Mouse (Mus musculus) hindbrain, embryonic 13.5 days (tissue): ENCODE data around the gene Spata17. TPM values are rescaled to one million over a fixed set of nuclear protein-coding genes. Genes with fewer than 3 reads are reported as not detected.

Source experiments
- ATAC-seq: fragments of 200-750 bp; cut with Nextera tagmentation; 2 replicates; pipeline ENCODE4 v1.8.0; 2017; ENCODE audit warnings: moderate TSS enrichment; ENCODE audit not compliant: low FRiP score
- H3K27ac ChIP-seq: fragments of 300-500 bp; sonication (generic); 2 replicates; pipeline ENCODE4 v1.5.1; 2015; ENCODE audit warnings: inconsistent platforms, mild to moderate bottlenecking, moderate library complexity
- H3K27me3 ChIP-seq: fragments of 300-500 bp; sonication (generic); 2 replicates; pipeline ENCODE4 v1.6.1; 2015; ENCODE audit warnings: mild to moderate bottlenecking, inconsistent platforms
- H3K36me3 ChIP-seq: fragments of 300-500 bp; sonication (generic); 2 replicates; pipeline ENCODE4 v1.6.1; 2015; ENCODE audit warnings: mild to moderate bottlenecking, inconsistent platforms
- H3K4me1 ChIP-seq: fragments of 300-500 bp; sonication (generic); replicated peaks from 2 replicates; pipeline ENCODE4 v1.6.1; 2015; ENCODE audit warnings: inconsistent platforms
- H3K4me2 ChIP-seq: fragments of 300-500 bp; sonication (generic); 2 replicates; pipeline ENCODE4 v1.6.1; 2015; ENCODE audit warnings: inconsistent platforms, mild to moderate bottlenecking, moderate library complexity
- H3K4me3 ChIP-seq: fragments of 300-500 bp; sonication (generic); 2 replicates; pipeline ENCODE4 v1.5.1; 2015; ENCODE audit warnings: mild to moderate bottlenecking, inconsistent platforms
- H3K9ac ChIP-seq: fragments of 300-500 bp; sonication (generic); 2 replicates; pipeline ENCODE4 v1.6.1; 2015; ENCODE audit warnings: mild to moderate bottlenecking, inconsistent platforms
- H3K9me3 ChIP-seq: fragments of 300-500 bp; sonication (generic); 2 replicates; pipeline ENCODE4 v1.6.1; 2016; ENCODE audit warnings: inconsistent platforms
- WGBS: fragments of 180-500 bp; shearing (Covaris S2); methylation state at CpG from one replicate; pipeline ENCODE4 v1.1.7; 2015; 5-methylcytosine and 5-hydroxymethylcytosine counted together
- polyA plus RNA-seq: library from polyadenylated mRNA; unstranded; fragments of >200 nt; fragmentation: Nextera tagmentation; extraction: Ambion mirVana; gene quantifications from 2 replicates; pipeline ENCODE4 v1.2.1, GENCODE M21; 2015

Spata17 gene
- polyA plus RNA-seq, 1 experiment from 2014 or later: 3.0 TPM

- Histone ChIP-seq H3K9ac (no peak overlapping the region), H3K4me1 (no peaks in the 10 kb centered on the region), H3K4me3 (no peak overlapping the region), H3K27me3 (no peaks in the 10 kb centered on the region), H3K9me3 (no peaks in the 10 kb centered on the region), H3K36me3 (no peaks in the 10 kb centered on the region), H3K27ac (no peak overlapping the region), H3K4me2 (no peak overlapping the region)
- ATAC-seq: no peak
- 93% methylated on average over 2 of the region's 2 CpGs for WGBS
Observed at GRCm38 (mm10) chr1:187054333-187054732, 160.9 kb downstream of the Spata17 start.

- H3K4me2 ChIP-seq: no peak overlapping the region
- 83% methylated on average over 3 of the region's 3 CpGs for WGBS
- no peak for ATAC-seq
- H3K36me3 ChIP-seq: no peaks in the 10 kb centered on the region
- H3K9me3 ChIP-seq: no peaks in the 10 kb centered on the region
- no peak overlapping the region for H3K9ac ChIP-seq
- H3K27ac ChIP-seq: no peak overlapping the region
- no peaks in the 10 kb centered on the region for H3K4me1 ChIP-seq
- no peak overlapping the region for H3K4me3 ChIP-seq
- no peaks in the 10 kb centered on the region for H3K27me3 ChIP-seq
Observed at GRCm38 (mm10) chr1:187053862-187054261, 161.4 kb downstream of the Spata17 start.

DNA sequence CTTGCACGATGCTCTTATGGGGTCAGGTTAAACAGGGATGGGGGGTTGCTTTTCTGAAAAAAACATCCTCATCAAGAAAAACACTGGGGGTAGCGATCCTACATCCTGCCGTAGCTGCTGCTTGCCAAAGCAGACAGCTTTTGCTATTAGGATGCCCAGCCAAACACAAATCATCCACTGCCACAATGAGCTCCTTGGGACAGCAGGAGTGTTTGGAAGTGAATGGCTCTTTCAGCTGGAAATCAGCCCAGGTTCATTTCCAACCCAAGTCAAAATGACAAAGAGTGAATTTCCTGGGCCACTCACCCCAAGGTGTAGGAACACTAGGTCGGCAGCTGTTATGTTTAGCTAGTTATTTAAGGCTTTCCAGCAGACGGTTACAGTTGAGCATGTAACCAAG, 162.7 kb downstream of the Spata17 start:
- Histone ChIP-seq H3K4me1 (no peaks in the 10 kb centered on the region), H3K9me3 (no peaks in the 10 kb centered on the region), H3K27me3 (no peaks in the 10 kb centered on the region), H3K36me3 (no peaks in the 10 kb centered on the region), H3K9ac (no peak overlapping the region), H3K4me3 (no peak overlapping the region), H3K4me2 (no peak overlapping the region), H3K27ac (no peak overlapping the region)
- ATAC-seq: no peak
- WGBS: 47% methylated on average over 5 of the region's 5 CpGs

DNA sequence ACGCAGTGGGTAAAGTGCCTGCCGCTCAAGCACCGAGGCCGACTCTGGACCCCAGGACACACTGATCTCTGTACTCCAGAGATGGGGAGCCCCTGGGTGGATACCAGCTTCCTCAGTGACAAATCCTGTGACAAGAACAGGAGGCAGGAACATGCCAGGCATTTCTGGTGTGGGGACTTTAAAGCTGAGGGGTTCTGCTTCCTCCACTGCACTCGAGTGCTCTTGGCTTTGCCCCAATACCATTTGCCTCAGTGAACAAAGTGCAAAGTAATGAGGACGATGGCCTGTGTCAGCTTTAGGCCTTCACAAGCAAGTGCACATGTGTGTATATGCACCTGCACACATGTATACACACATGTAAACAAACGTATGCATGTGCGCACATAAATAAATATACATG, 164.0 kb downstream of the Spata17 start:
- H3K36me3 ChIP-seq: no peaks in the 10 kb centered on the region
- 89% methylated on average over 8 of the region's 8 CpGs for WGBS

GRCm38 (mm10) chr1:187048681-187049288, 166.5 kb downstream of the Spata17 start:
- no peak overlapping the region for H3K27ac ChIP-seq
- ATAC-seq: no peak
- H3K27me3 ChIP-seq: no peaks in the 10 kb centered on the region

More for the DNA sequence above, 164.0 kb downstream of the Spata17 start:
- Histone ChIP-seq H3K27me3 (no peaks in the 10 kb centered on the region), H3K27ac (no peak overlapping the region), H3K9ac (no peak overlapping the region), H3K9me3 (no peaks in the 10 kb centered on the region), H3K4me1 (no peaks in the 10 kb centered on the region), H3K4me3 (no peak overlapping the region), H3K4me2 (no peak overlapping the region)
- no peak for ATAC-seq

GRCm38 (mm10) chr1:187044726-187045125, 170.5 kb downstream of the Spata17 start:
- ATAC-seq: no peak
- Histone ChIP-seq H3K4me1 (no peaks in the 10 kb centered on the region), H3K4me2 (no peak overlapping the region), H3K4me3 (no peak overlapping the region), H3K27me3 (no peaks in the 10 kb centered on the region), H3K27ac (no peak overlapping the region), H3K9me3 (no peaks in the 10 kb centered on the region), H3K36me3 (no peaks in the 10 kb centered on the region), H3K9ac (no peak overlapping the region)
- WGBS: 58% methylated on average over 6 of the region's 6 CpGs

More at GRCm38 (mm10) chr1:187048681-187049288, 166.5 kb downstream of the Spata17 start:
- no peaks in the 10 kb centered on the region for H3K36me3 ChIP-seq
- no peaks in the 10 kb centered on the region for H3K9me3 ChIP-seq
- H3K4me3 ChIP-seq: no peak overlapping the region
- H3K9ac ChIP-seq: no peak overlapping the region
- no peaks in the 10 kb centered on the region for H3K4me1 ChIP-seq
- WGBS: 94% methylated on average over 9 of the region's 9 CpGs
- H3K4me2 ChIP-seq: no peak overlapping the region

- H3K36me3 ChIP-seq: no peaks in the 10 kb centered on the region
- H3K9me3 ChIP-seq: no peaks in the 10 kb centered on the region
- no peak overlapping the region for H3K4me2 ChIP-seq
- H3K4me3 ChIP-seq: no peak overlapping the region
- ATAC-seq: no peak
- WGBS: 86% methylated on average over 4 of the region's 4 CpGs
- no peaks in the 10 kb centered on the region for H3K27me3 ChIP-seq
- no peak overlapping the region for H3K27ac ChIP-seq
- H3K9ac ChIP-seq: no peak overlapping the region
- H3K4me1 ChIP-seq: no peaks in the 10 kb centered on the region
Observed at GRCm38 (mm10) chr1:187039801-187040200, 175.5 kb downstream of the Spata17 start.

GRCm38 (mm10) chr1:187035785-187036184, 179.5 kb downstream of the Spata17 start:
- H3K27me3 ChIP-seq: no peaks in the 10 kb centered on the region
- no peaks in the 10 kb centered on the region for H3K4me1 ChIP-seq
- no peak overlapping the region for H3K27ac ChIP-seq
- H3K4me3 ChIP-seq: no peak overlapping the region
- 92% methylated on average over 4 of the region's 4 CpGs for WGBS
- no peaks in the 10 kb centered on the region for H3K9me3 ChIP-seq
- ATAC-seq: no peak
- no peaks in the 10 kb centered on the region for H3K36me3 ChIP-seq
- H3K9ac ChIP-seq: no peak overlapping the region
- H3K4me2 ChIP-seq: no peak overlapping the region

DNA sequence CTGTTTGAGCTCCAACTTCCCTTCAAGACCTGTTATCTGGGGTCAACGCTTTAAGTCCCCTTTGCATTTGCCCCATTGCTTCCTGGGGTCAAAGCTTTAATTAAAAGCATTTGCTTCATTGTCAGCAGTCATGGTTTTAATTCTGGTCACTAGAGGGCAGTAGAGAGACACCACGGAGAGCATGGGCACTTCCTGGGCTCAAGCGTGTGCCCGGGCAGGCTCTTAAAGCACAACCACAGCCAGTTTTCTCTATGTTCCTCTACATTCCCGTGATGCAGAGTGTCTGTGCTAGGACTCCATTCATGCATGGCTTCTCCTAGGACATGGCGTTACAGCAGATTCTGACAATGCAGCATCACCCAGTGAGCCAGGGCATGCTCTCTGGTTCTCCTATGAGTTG, 183.5 kb downstream of the Spata17 start:
- H3K9me3 ChIP-seq: no peaks in the 10 kb centered on the region
- H3K27ac ChIP-seq: no peak overlapping the region
- no peak for ATAC-seq
- 49% methylated on average over 6 of the region's 6 CpGs for WGBS
- no peak overlapping the region for H3K4me3 ChIP-seq
- no peak overlapping the region for H3K9ac ChIP-seq
- no peaks in the 10 kb centered on the region for H3K4me1 ChIP-seq
- H3K27me3 ChIP-seq: no peaks in the 10 kb centered on the region
- H3K36me3 ChIP-seq: no peaks in the 10 kb centered on the region
- H3K4me2 ChIP-seq: no peak overlapping the region

DNA sequence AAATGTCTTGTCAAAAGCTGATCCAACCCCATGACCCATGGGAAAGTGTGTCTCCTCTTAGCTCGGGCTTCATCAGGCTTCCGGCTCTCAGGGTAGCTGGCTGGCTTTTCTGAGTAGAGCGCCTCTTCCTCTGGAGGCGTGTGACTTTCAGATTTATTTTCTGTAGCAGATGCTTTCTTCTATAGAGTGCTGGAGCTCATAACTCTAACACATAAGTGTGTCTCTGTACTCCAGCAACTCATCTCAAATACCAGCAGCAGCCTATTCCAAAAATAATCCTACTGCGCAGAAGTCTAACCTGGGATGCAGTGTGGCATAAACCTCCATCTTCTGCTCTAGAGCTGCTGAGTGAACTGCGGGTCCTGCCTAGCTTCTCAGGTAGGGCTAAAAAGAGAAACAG, 186.4 kb downstream of the Spata17 start:
- Histone ChIP-seq H3K36me3 (no peaks in the 10 kb centered on the region), H3K27me3 (no peaks in the 10 kb centered on the region), H3K4me1 (no peaks in the 10 kb centered on the region), H3K27ac (no peak overlapping the region), H3K4me2 (no peak overlapping the region), H3K9ac (no peak overlapping the region), H3K4me3 (no peak overlapping the region), H3K9me3 (no peaks in the 10 kb centered on the region)
- WGBS: 95% methylated on average over 6 of the region's 6 CpGs
- no peak for ATAC-seq

- no peak overlapping the region for H3K4me3 ChIP-seq
- 92% methylated on average over 7 of the region's 7 CpGs for WGBS
- H3K4me1 ChIP-seq: no peaks in the 10 kb centered on the region; the same call in 1 of the 2 replicates
- H3K4me2 ChIP-seq: no peak overlapping the region
- no peak overlapping the region for H3K9ac ChIP-seq
- no peaks in the 10 kb centered on the region for H3K27me3 ChIP-seq
- no peaks in the 10 kb centered on the region for H3K9me3 ChIP-seq
- ATAC-seq: no peak
- H3K36me3 ChIP-seq: no peaks in the 10 kb centered on the region
- no peak overlapping the region for H3K27ac ChIP-seq
Observed at GRCm38 (mm10) chr1:187020011-187020410, 195.3 kb downstream of the Spata17 start.

- no peaks in the 10 kb centered on the region for H3K36me3 ChIP-seq
- no peaks in the 10 kb centered on the region for H3K27me3 ChIP-seq
- no peak overlapping the region for H3K4me3 ChIP-seq
- no peaks in the 10 kb centered on the region for H3K9me3 ChIP-seq
- 58% methylated on average over 4 of the region's 4 CpGs for WGBS
- no peak overlapping the region for H3K9ac ChIP-seq
- peaks cover 4% of the 10 kb centered on the region for H3K4me1 ChIP-seq
- no peak overlapping the region for H3K4me2 ChIP-seq
- no peak for ATAC-seq
- H3K27ac ChIP-seq: no peak overlapping the region
Observed at GRCm38 (mm10) chr1:187016116-187016515, 199.1 kb downstream of the Spata17 start.

- Histone ChIP-seq H3K9me3 (no peaks in the 10 kb centered on the region), H3K27ac (no peak overlapping the region), H3K36me3 (no peaks in the 10 kb centered on the region), H3K4me2 (no peak overlapping the region), H3K4me1 (peaks cover 4% of the 10 kb centered on the region), H3K27me3 (no peaks in the 10 kb centered on the region), H3K9ac (no peak overlapping the region), H3K4me3 (no peak overlapping the region)
- WGBS: 86% methylated on average over 1 of the region's 1 CpGs
- no peak for ATAC-seq
Observed at GRCm38 (mm10) chr1:187015673-187016072, 199.6 kb downstream of the Spata17 start.
